Mouse (Mus musculus): Measurements from ENCODE around the gene Mtmr6. TPM values are rescaled to one million over a fixed set of nuclear protein-coding genes. Genes with fewer than 3 reads are reported as not detected.

The Mtmr6 gene
- total RNA-seq, 1 experiment, result 6.5 TPM

- no peak overlapping the region for H3K4me3 ChIP-seq (ENCODE audit: insufficient read depth in 1 of 2, low read depth in 1 of 2, low read length in 2 of 2, poor library complexity in 1 of 2, severe bottlenecking in 1 of 2)
- DNase-seq (ENCODE audit: low read depth, low spot score), result no peak
- TF ChIP-seq MAFK (IDR thresholded peaks at IDR 0.05; ENCODE audit: insufficient read depth, low read depth, low read length) (no peak), CHD2 (IDR thresholded peaks at IDR 0.05; ENCODE audit: low read depth, low read length) (no peak), HCFC1 (IDR thresholded peaks at IDR 0.05; ENCODE audit: borderline replicate concordance, insufficient read depth, low read length) (no peak)
- no peaks in the 10 kb centered on the region for H3K4me1 ChIP-seq (ENCODE audit: control insufficient read depth in 2 of 2, insufficient read depth in 2 of 2, low read length in 2 of 2, poor library complexity in 1 of 2)
- in situ Hi-C loops (cut with MboI; ENCODE audit: low sequenced_read_pairs in 2 of 2, unreplicated experiment in 2 of 2), result no loop called here
- no peak overlapping the region for H3K27ac ChIP-seq (ENCODE audit: insufficient read depth, low read depth, low read length, poor library complexity, severe bottlenecking)
- no peaks in the 10 kb centered on the region for H3K9me3 ChIP-seq (ENCODE audit: control insufficient read depth, insufficient read depth, low read depth, low read length)
- no peaks in the 10 kb centered on the region for H3K36me3 ChIP-seq (ENCODE audit: control insufficient read depth, insufficient read depth, low read length, poor library complexity, severe bottlenecking)
- no peak overlapping the region for H3K9ac ChIP-seq (ENCODE audit: insufficient read depth, low read depth, low read length, poor library complexity, severe bottlenecking)
Measured at GRCm38 (mm10) chr14:60300224-60300991, 35.4 kb downstream of the Mtmr6 start.

- DNase-seq (ENCODE audit: low read depth, low spot score), result no peak
- H3K9me3 ChIP-seq (ENCODE audit: control insufficient read depth, insufficient read depth, low read depth, low read length), result no peaks in the 10 kb centered on the region
- no peaks in the 10 kb centered on the region for H3K4me1 ChIP-seq (ENCODE audit: control insufficient read depth in 2 of 2, insufficient read depth in 2 of 2, low read length in 2 of 2, poor library complexity in 1 of 2)
- no peak overlapping the region for H3K9ac ChIP-seq (ENCODE audit: insufficient read depth, low read depth, low read length, poor library complexity, severe bottlenecking)
- in situ Hi-C loops (cut with MboI; ENCODE audit: low sequenced_read_pairs in 2 of 2, unreplicated experiment in 2 of 2), result no loop called here
- H3K4me3 ChIP-seq (ENCODE audit: insufficient read depth in 1 of 2, low read depth in 1 of 2, low read length in 2 of 2, poor library complexity in 1 of 2, severe bottlenecking in 1 of 2), result no peak overlapping the region
- H3K36me3 ChIP-seq (ENCODE audit: control insufficient read depth, insufficient read depth, low read length, poor library complexity, severe bottlenecking), result no peaks in the 10 kb centered on the region
- no peak overlapping the region for H3K27ac ChIP-seq (ENCODE audit: insufficient read depth, low read depth, low read length, poor library complexity, severe bottlenecking)
- TF ChIP-seq MAFK (IDR thresholded peaks at IDR 0.05; ENCODE audit: insufficient read depth, low read depth, low read length) (no peak), ZNF384 (IDR thresholded peaks at IDR 0.05; ENCODE audit: low read depth, low read length) (no peak), ZC3H11A (IDR thresholded peaks at IDR 0.05; ENCODE audit: borderline replicate concordance, low read depth, low read length) (no peak), HCFC1 (IDR thresholded peaks at IDR 0.05; ENCODE audit: borderline replicate concordance, insufficient read depth, low read length) (no peak), CHD2 (IDR thresholded peaks at IDR 0.05; ENCODE audit: low read depth, low read length) (no peak)
Measured at GRCm38 (mm10) chr14:60301024-60301423, 36.0 kb downstream of the Mtmr6 start.

- Histone ChIP-seq H3K9me3 (ENCODE audit: control insufficient read depth, insufficient read depth, low read depth, low read length) (no peaks in the 10 kb centered on the region), H3K4me1 (ENCODE audit: control insufficient read depth in 2 of 2, insufficient read depth in 2 of 2, low read length in 2 of 2, poor library complexity in 1 of 2) (no peaks in the 10 kb centered on the region), H3K9ac (ENCODE audit: insufficient read depth, low read depth, low read length, poor library complexity, severe bottlenecking) (no peak overlapping the region), H3K36me3 (ENCODE audit: control insufficient read depth, insufficient read depth, low read length, poor library complexity, severe bottlenecking) (no peaks in the 10 kb centered on the region), H3K27ac (ENCODE audit: insufficient read depth, low read depth, low read length, poor library complexity, severe bottlenecking) (no peak overlapping the region), H3K4me3 (ENCODE audit: insufficient read depth in 1 of 2, low read depth in 1 of 2, low read length in 2 of 2, poor library complexity in 1 of 2, severe bottlenecking in 1 of 2) (no peak overlapping the region)
- no peak for DNase-seq (ENCODE audit: low read depth, low spot score)
- TF ChIP-seq MAFK (IDR thresholded peaks at IDR 0.05; ENCODE audit: insufficient read depth, low read depth, low read length), result no peak
- in situ Hi-C loops (cut with MboI; ENCODE audit: low sequenced_read_pairs in 2 of 2, unreplicated experiment in 2 of 2), result no loop called here
Measured at GRCm38 (mm10) chr14:60302441-60302840, 37.4 kb downstream of the Mtmr6 start.

GRCm38 (mm10) chr14:60304441-60305220 lies 39.6 kb downstream of the Mtmr6 start:
- Histone ChIP-seq H3K4me1 (ENCODE audit: control insufficient read depth in 2 of 2, insufficient read depth in 2 of 2, low read length in 2 of 2, poor library complexity in 1 of 2) (no peaks in the 10 kb centered on the region), H3K4me3 (ENCODE audit: insufficient read depth in 1 of 2, low read depth in 1 of 2, low read length in 2 of 2, poor library complexity in 1 of 2, severe bottlenecking in 1 of 2) (no peak overlapping the region), H3K9ac (ENCODE audit: insufficient read depth, low read depth, low read length, poor library complexity, severe bottlenecking) (no peak overlapping the region), H3K36me3 (ENCODE audit: control insufficient read depth, insufficient read depth, low read length, poor library complexity, severe bottlenecking) (no peaks in the 10 kb centered on the region), H3K27ac (ENCODE audit: insufficient read depth, low read depth, low read length, poor library complexity, severe bottlenecking) (no peak overlapping the region), H3K9me3 (ENCODE audit: control insufficient read depth, insufficient read depth, low read depth, low read length) (no peaks in the 10 kb centered on the region)
- no peak for TF ChIP-seq MAFK (IDR thresholded peaks at IDR 0.05; ENCODE audit: insufficient read depth, low read depth, low read length)
- TF ChIP-seq ZNF384 (IDR thresholded peaks at IDR 0.05; ENCODE audit: low read depth, low read length), result no peak
- TF ChIP-seq ZC3H11A (IDR thresholded peaks at IDR 0.05; ENCODE audit: borderline replicate concordance, low read depth, low read length), result no peak
- TF ChIP-seq HCFC1 (IDR thresholded peaks at IDR 0.05; ENCODE audit: borderline replicate concordance, insufficient read depth, low read length), result no peak
- no peak for DNase-seq (ENCODE audit: low read depth, low spot score)
- in situ Hi-C loops (cut with MboI; ENCODE audit: low sequenced_read_pairs in 2 of 2, unreplicated experiment in 2 of 2), result no loop called here
